Mouse (Mus musculus) Patski (cell line): ENCODE results near the gene Gm45140. TPM values are rescaled to one million over a fixed set of nuclear protein-coding genes. Genes with fewer than 3 reads are reported as not detected.
A peak's percentile ranks its signal among the peaks of the same experiment; 100 is the strongest.

Source experiments
- ATAC-seq: fragments of 100-300 bp; one replicate; pipeline ENCODE4 v1.8.0; 2021
- CTCF ChIA-PET: fragments of 350-600 bp; sonication (Branson Sonifier 250); formaldehyde crosslinking; loops from one replicate; lab custom pipeline; 2022; ENCODE audit warnings: inconsistent platforms; lab: Charles Lee
- POLR2A ChIA-PET: fragments of 350-600 bp; sonication (Branson Sonifier 250); formaldehyde crosslinking; loops from one replicate; lab custom pipeline; 2022; ENCODE audit warnings: antibody characterized with exemption, inconsistent platforms; lab: Charles Lee
- DNase-seq: peaks from one replicate; pipeline ENCODE4 v3.0.0-alpha.2; 2011; ENCODE audit warnings: low read depth, low spot score
- H3K27me3 ChIP-seq: fragments of 371-371 bp; one replicate; pipeline ENCODE4 v1.5.1; 2021
- CTCF ChIP-seq: fragments of 100-300 bp; IDR thresholded peaks from one replicate; pipeline ENCODE4 v1.5.1; 2021
- in situ Hi-C: fragments of 300-500 bp; cut with MboI; formaldehyde crosslinking; loops from 3 replicates; pipeline ENCODE4 v1.11.1; 2018; ENCODE audit warnings: low pct_unique_long_range_greater_than_20kb, mixed read lengths
- polyA plus RNA-seq: library from polyadenylated mRNA; unstranded; gene quantifications from one replicate; pipeline ENCODE4 v1.2.3, GENCODE M21; 2021

The Gm45140 gene
- polyA plus RNA-seq, 1 experiment from 2014 or later = 11.2 TPM

DNA sequence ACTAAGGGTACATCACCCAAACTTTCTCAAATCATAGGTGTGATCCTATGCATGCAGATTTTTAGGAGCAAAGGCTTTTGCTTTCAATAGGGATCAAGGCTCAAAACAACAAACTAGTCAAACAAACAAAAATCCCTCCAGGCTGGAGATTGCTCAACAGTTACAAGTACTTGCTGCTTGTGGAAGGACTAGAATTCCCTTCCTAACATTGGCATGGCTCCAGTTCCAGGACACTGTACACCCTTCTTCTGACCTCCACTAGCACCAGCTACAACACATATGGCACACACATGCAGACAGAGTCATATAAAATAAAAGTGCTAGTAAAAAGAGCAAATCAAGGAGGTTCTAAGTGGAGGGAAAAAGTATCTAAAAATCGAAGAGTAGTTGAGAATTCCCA, 11.2 kb upstream of the Gm45140 start:
- DNase-seq = no peak

DNA sequence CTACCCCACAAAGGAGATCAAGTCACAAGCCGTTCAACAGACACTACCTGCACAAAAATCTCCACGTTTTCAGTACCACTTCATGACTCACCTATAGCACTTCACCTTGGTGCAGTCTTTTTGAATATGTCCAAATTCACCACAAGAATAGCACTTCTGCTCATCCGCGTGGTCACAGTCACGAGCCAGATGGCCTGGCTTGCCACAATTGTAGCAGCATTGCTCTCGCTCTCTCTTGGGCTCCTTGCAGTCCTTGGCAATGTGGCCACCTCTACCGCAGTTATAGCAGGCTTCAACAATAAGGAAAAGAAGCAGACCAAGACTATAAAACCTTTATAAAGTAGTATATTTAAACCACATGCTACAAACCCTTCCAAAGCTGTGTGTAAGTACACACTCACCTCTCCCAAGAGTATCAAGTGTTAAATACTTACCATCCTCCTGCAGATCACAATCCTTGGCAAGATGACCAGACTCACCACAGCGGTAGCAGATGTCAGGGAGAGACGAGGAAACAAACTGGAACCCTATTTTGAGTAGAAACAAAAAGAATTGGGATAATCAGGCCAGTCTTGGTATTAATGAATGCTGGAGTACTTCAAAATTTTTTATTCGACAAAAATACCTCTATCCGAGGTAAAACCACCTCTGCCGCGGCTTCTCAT, 9.6 kb upstream of the Gm45140 start:
- H3K27me3 ChIP-seq = no peaks in the 10 kb centered on the region
- DNase-seq (no peak), ATAC-seq (no peak)
- in situ Hi-C loops = no loop called here
- CTCF ChIA-PET = no interaction called here
- POLR2A ChIA-PET = no interaction called here
- TF ChIP-seq CTCF = no peak

More for the DNA sequence above, 11.2 kb upstream of the Gm45140 start:
- ATAC-seq = no peak
- H3K27me3 ChIP-seq = no peaks in the 10 kb centered on the region
- POLR2A ChIA-PET = no interaction called here
- CTCF ChIA-PET = no interaction called here
- in situ Hi-C loops = no loop called here
- no peak for TF ChIP-seq CTCF

DNA sequence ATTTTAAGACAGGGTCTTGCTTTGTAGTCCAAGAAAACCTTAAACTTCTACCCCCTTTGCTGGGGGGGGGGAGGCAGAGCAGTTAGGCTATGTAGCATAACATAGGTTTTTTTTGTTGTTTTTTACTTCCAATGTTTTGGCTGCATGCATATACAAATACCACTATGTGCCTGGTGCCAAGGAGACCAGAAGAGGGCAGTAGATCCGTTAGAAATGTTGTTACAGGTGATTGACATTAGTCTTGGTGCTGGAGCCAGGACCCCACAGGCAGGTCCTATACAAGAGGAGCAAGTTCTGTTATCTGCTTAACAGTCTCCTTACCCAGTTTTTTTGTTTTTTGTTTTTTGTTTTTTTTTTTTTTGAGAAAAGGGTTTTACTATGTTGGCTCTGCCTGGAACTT, 6.7 kb upstream of the Gm45140 start:
- ATAC-seq (no peak), DNase-seq (no peak)
- no peak for TF ChIP-seq CTCF
- no peaks in the 10 kb centered on the region for H3K27me3 ChIP-seq
- CTCF ChIA-PET = no interaction called here
- in situ Hi-C loops = no loop called here
- POLR2A ChIA-PET = no interaction called here

DNA sequence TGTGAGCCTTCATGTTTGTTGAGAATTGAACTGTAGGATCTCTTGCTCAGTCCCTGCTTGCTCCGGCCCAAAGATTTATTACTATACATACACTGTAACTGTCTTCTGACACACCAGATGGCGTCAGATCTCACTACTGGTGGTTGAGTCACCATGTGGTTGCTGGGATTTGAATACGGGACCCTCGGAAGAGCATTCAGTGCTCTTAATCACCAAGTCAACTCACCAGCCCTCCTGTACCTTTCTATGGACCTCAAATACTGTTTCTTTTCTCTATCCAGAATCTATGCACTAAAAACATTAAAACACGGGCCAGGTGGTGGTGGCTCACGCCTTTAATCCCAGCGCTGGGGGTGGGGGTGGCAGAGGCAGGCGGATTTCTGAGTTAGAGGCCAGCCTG, 6.0 kb upstream of the Gm45140 start:
- H3K27me3 ChIP-seq = no peaks in the 10 kb centered on the region
- in situ Hi-C loops = no loop called here
- ChIA-PET POLR2A (no interaction called here), CTCF (no interaction called here)
- no peak for ATAC-seq
- DNase-seq = no peak
- TF ChIP-seq CTCF = no peak

DNA sequence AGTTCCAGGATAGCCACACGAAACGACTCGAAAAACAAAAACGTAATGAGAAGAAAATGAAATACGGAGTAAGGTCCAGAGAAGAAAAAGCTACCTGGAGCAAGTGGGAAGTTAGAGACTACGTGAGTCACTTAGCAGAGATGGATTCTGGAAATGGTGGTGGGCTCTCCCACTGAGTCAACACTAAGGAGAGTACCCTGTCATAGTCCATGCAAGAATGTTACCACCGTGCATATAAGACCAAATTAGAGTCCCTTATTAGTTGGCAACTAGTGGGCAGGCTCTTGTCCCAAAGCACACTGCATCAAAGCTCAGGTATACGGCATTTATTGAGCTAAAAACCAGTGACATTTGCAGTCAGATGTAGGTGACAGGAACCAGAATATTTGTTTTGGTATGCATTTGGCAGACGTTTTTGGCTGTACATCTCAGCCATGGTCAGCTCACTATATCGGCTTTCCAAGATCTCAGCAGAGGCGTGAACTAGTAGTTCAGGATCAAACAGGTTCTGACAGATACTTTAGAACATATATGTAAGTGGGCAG, 4.3 kb upstream of the Gm45140 start:
- CTCF ChIA-PET = interaction anchor here (1.4 kb wide), 1 partner anchor 48 kb away, joined by 5 read pairs; the partner anchor contains the start of gene Copg1
- in situ Hi-C loops = no loop called here
- no peaks in the 10 kb centered on the region for H3K27me3 ChIP-seq
- no peak for TF ChIP-seq CTCF
- ATAC-seq (no peak), DNase-seq (no peak)
- POLR2A ChIA-PET = interaction anchor here (1.2 kb wide), 1 partner anchor 12 kb away, joined by 3 read pairs; no protein-coding TSS in a partner anchor

DNA sequence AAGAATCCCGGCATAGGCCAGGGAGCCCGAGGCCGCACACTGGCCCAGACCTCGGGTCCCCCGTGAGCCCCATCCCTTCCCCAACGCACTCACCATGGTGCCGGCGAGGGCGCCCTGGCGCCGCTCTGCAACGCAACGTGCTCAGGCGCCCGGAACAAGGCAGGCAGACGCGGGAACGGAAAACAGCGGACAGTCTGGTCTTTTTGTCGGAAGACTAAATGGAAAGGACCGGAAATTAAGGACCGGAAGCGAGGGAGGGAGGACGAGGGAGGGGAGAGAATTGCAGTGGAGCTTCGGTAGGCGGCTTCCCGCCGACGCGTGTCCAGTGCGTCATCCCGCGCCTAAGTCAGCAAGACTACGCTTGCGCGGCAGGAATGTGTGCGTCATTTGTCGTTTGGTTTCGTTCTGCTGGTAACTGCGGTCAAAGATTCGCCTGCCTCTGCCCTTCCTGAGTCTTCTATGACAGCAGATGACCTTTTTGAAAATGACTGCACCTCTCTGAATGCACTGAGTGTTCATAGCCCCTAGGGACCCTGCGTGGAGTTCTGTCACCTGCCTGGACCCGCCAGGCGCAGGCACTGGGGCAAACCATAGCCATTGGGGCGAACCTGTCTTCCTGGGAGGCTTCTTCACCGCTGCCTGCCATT, 3.1 kb upstream of the Gm45140 start, which contains the start of gene Isy1:
Gene Isy1 (minus strand): TSS at position 248 of the 647 bp plus-strand sequence.
- CTCF ChIA-PET = no interaction called here
- H3K27me3 ChIP-seq = no peaks in the 10 kb centered on the region
- TF ChIP-seq CTCF = peak; percentile 16
- ATAC-seq = peak; percentile 87
- in situ Hi-C loops = no loop called here
- peak; percentile 86 for DNase-seq
- POLR2A ChIA-PET = interaction anchor here (0.6 to 1.3 kb wide), 4 partner anchors 11 to 41 kb away, joined by 3 to 5 read pairs (median 3); partner anchors contain the start of gene Rab43

DNA sequence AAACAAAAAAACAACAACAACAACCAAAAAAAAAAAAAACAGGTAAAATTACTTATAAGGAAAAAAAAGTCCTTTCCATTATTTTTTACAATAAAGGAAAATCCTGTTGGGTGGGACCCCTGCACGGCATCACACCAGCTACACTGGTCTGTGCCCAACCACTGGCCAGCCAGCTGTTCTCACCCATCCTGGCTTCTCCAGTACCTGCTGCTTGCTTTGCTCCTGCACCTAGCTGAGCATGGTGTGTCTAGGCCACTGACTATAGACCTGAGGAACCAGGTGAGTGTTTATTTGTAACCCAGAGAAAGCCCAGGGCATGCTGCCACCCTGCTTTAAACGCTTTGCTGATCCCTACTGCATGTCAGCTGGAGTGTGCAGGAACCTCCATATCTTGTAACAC, 15.2 kb downstream of the Gm45140 start:
- in situ Hi-C loops = no loop called here
- TF ChIP-seq CTCF = no peak
- ChIA-PET CTCF (no interaction called here), POLR2A (interaction anchor here (0.9 kb wide), 1 partner anchor 10 kb away, joined by 3 read pairs; no protein-coding TSS in a partner anchor)
- no peak for DNase-seq
- no peak for ATAC-seq
- no peaks in the 10 kb centered on the region for H3K27me3 ChIP-seq

DNA sequence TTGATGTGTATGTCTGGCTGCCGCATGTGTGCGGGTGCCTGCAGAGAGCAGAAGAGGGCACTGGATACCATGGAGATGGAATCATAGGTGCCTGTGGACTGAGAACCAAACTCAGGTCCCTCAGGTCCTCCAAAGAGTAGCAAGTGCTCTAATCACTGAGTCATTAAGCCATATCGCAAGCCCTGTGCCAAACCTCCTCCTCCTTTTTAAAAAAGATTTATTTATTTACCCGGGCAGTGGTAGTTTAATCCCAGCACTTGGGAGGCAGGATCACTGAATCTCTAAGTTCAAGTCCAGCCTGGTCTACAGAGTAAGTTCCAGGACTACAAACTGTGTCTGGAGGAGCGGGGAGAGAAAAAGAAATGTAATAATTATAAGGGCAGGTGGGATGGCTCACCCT, 21.1 kb downstream of the Gm45140 start:
- no peak for TF ChIP-seq CTCF

DNA sequence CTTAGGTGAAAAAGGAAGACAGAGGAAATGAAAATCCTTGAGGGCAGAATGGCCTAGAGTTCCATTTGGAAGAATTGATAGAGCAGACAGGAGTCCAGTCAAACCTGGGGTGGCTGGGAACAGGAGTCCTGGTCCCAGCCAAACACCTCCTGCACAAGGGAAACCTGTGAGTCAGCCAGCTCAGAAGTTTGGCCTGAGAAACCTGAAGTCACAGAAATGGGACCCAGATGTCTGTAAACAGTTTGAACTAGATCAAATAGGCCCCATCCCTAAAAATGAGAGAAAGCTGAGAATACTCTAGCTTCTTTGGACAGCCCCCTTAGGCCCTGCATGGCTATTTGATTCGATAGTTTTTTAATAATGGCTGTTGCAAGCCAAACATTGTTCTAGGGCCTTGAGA, 22.9 kb downstream of the Gm45140 start:
- ATAC-seq (no peak), DNase-seq (no peak)
- H3K27me3 ChIP-seq = no peaks in the 10 kb centered on the region
- no peak for TF ChIP-seq CTCF
- in situ Hi-C loops = no loop called here
- POLR2A ChIA-PET = no interaction called here
- CTCF ChIA-PET = no interaction called here

More for the DNA sequence above, 21.1 kb downstream of the Gm45140 start:
- POLR2A ChIA-PET = no interaction called here
- CTCF ChIA-PET = no interaction called here
- no peaks in the 10 kb centered on the region for H3K27me3 ChIP-seq
- no peak for ATAC-seq
- no peak for DNase-seq
- in situ Hi-C loops = no loop called here

DNA sequence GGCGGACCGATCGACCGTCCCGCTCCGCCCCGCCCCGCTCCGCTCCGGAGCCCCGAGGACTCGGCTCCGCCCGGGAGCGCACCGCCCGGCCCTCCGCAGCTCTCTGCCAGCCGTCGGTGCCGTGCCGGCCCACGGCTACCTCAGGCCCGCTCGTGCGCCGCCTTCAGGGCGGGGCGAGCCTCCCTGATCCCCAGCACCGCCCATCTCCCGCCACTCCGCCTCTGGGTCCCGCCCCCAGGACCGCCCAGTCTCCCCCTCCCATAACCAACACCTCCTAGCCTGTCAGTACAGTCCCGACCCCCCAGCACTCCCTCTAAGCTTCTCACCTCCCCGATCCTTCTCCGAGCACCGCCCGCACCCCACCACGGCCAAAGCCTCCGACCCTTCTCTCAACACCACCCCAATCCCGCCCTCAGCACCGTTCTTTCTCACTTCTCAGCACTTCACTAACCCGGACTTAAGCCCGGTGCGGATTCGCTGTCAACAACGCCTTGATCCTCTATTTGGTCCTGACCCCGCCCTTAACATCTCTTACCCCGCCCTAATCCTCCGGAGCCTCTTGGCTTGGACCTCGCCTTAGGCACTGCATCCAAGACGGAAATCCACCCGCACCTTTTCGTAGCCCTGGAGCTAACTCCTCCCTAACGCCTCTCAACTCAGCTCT, 23.8 kb downstream of the Gm45140 start, which contains the start of gene Rab43:
Gene Rab43 (minus strand): TSS at position 490 of the 664 bp plus-strand sequence.
- no peaks in the 10 kb centered on the region for H3K27me3 ChIP-seq
- in situ Hi-C loops = no loop called here
- DNase-seq (peak; percentile 34), ATAC-seq (peak; percentile 85)
- no peak for TF ChIP-seq CTCF
- CTCF ChIA-PET = interaction anchor here (1.2 kb wide), 1 partner anchor 10 kb away, joined by 4 read pairs; no protein-coding TSS in a partner anchor
- POLR2A ChIA-PET = interaction anchor here (0.8 to 1.2 kb wide), 3 partner anchors 15 to 32 kb away, joined by 3 read pairs; no protein-coding TSS in a partner anchor
